Mouse (Mus musculus): Measurements from ENCODE around the gene Lrig2.
"Not testable (repeated sequence)": the region's sequence is repeated elsewhere in the genome, so short reads cannot be mapped to it uniquely, and the experiment has no call there.

The Lrig2 gene

GRCm38 (mm10) chr3:104431848-104432159 lies 79.9 kb downstream of the Lrig2 start:
- DNase-seq (ENCODE audit: low spot score), result no peak

- DNase-seq (ENCODE audit: low spot score), result no peak
These were observed 80.4 kb downstream of the Lrig2 start for GRCm38 (mm10) chr3:104431156-104431847.

- not testable (repeated sequence) for DNase-seq (ENCODE audit: low spot score)
These were observed 84.4 kb downstream of the Lrig2 start for GRCm38 (mm10) chr3:104427354-104427753.

- no peak for DNase-seq (ENCODE audit: low spot score)
These were observed 87.4 kb downstream of the Lrig2 start for GRCm38 (mm10) chr3:104424346-104424745.

GRCm38 (mm10) chr3:104420929-104421328 lies 90.8 kb downstream of the Lrig2 start:
- DNase-seq (ENCODE audit: low spot score), result no peak

- no peak for DNase-seq (ENCODE audit: low spot score)
These were observed 91.7 kb downstream of the Lrig2 start for GRCm38 (mm10) chr3:104419990-104420389.

GRCm38 (mm10) chr3:104416806-104417205 lies 94.9 kb downstream of the Lrig2 start:
- no peak for DNase-seq (ENCODE audit: low spot score)

GRCm38 (mm10) chr3:104412482-104412881 lies 99.2 kb downstream of the Lrig2 start:
- no peak for DNase-seq (ENCODE audit: low spot score)

- no peak for DNase-seq (ENCODE audit: low spot score)
These were observed 104.2 kb downstream of the Lrig2 start for GRCm38 (mm10) chr3:104407506-104407905.

GRCm38 (mm10) chr3:104403582-104403981 lies 108.1 kb downstream of the Lrig2 start:
- DNase-seq (ENCODE audit: low spot score), result no peak

- DNase-seq (ENCODE audit: low spot score), result no peak
These were observed 110.5 kb downstream of the Lrig2 start for GRCm38 (mm10) chr3:104401176-104401575.

GRCm38 (mm10) chr3:104400126-104400525 lies 111.6 kb downstream of the Lrig2 start:
- no peak for DNase-seq (ENCODE audit: low spot score)

GRCm38 (mm10) chr3:104399296-104400045 lies 112.2 kb downstream of the Lrig2 start:
- no peak for DNase-seq (ENCODE audit: low spot score)

GRCm38 (mm10) chr3:104397316-104397715 lies 114.4 kb downstream of the Lrig2 start:
- no peak for DNase-seq (ENCODE audit: low spot score)

GRCm38 (mm10) chr3:104396736-104397081 lies 115.0 kb downstream of the Lrig2 start:
- DNase-seq (ENCODE audit: low spot score), result no peak

- DNase-seq (ENCODE audit: low spot score), result no peak
These were observed 115.5 kb downstream of the Lrig2 start for GRCm38 (mm10) chr3:104396067-104396735.

- DNase-seq (ENCODE audit: low spot score), result no peak
These were observed 121.6 kb downstream of the Lrig2 start for GRCm38 (mm10) chr3:104390072-104390471.

- DNase-seq (ENCODE audit: low spot score), result no peak
These were observed 122.3 kb downstream of the Lrig2 start for GRCm38 (mm10) chr3:104389449-104389848.

- DNase-seq (ENCODE audit: low spot score), result no peak
These were observed 126.1 kb downstream of the Lrig2 start for GRCm38 (mm10) chr3:104385587-104385986.

GRCm38 (mm10) chr3:104383681-104384341 lies 127.9 kb downstream of the Lrig2 start:
- no peak for DNase-seq (ENCODE audit: low spot score)

- no peak for DNase-seq (ENCODE audit: low spot score)
These were observed 133.5 kb downstream of the Lrig2 start for GRCm38 (mm10) chr3:104378228-104378627.

GRCm38 (mm10) chr3:104373907-104374306 lies 137.8 kb downstream of the Lrig2 start:
- no peak for DNase-seq (ENCODE audit: low spot score)

GRCm38 (mm10) chr3:104372374-104372773 lies 139.3 kb downstream of the Lrig2 start:
- DNase-seq (ENCODE audit: low spot score), result no peak

Measured in c-Kit-positive CD71-positive TER-119-positive erythroid progenitor cells, embryonic 14.5 days (primary cell).